Mouse (Mus musculus) adrenal gland, adult (tissue): ENCODE data around the gene Nudc.

Experiments
- DNase-seq, 2 experiments: peaks; one replicate each; pipeline ENCODE4 v3.0.0; 2022 to 2023; ENCODE audit warnings: low spot score in 1 of 2; ENCODE audit not compliant: inconsistent age in 2 of 2

The Nudc gene

GRCm38 (mm10) chr4:133494432-133494831 lies 51.4 kb downstream of the Nudc start:
- peak; percentile 92 to 97 for DNase-seq

- DNase-seq, result peak in 1 of 2 experiments; percentile 36
These were observed 51.9 kb downstream of the Nudc start for GRCm38 (mm10) chr4:133493895-133494294.

- peak; percentile 57 to 74 for DNase-seq
These were observed 54.0 kb downstream of the Nudc start for GRCm38 (mm10) chr4:133491800-133492199.

GRCm38 (mm10) chr4:133489489-133490245 lies 56.1 kb downstream of the Nudc start:
- no peak for DNase-seq

- DNase-seq, result no peak
These were observed 57.0 kb downstream of the Nudc start for GRCm38 (mm10) chr4:133488619-133489392.

GRCm38 (mm10) chr4:133486673-133487357 lies 59.0 kb downstream of the Nudc start:
- DNase-seq, result no peak

GRCm38 (mm10) chr4:133485691-133486425 lies 59.9 kb downstream of the Nudc start:
- DNase-seq, result no peak

- peak; percentile 50 to 59 for DNase-seq
These were observed 61.4 kb downstream of the Nudc start for GRCm38 (mm10) chr4:133484266-133485025.
